Mouse (Mus musculus) forebrain, embryonic 16.5 days (tissue): ENCODE results near the gene Zcchc13. TPM values are rescaled to one million over a fixed set of nuclear protein-coding genes. Genes with fewer than 3 reads are reported as not detected.

Experiments
- ATAC-seq: fragments of 200-750 bp; cut with Nextera tagmentation; 2 replicates; pipeline ENCODE4 v1.8.0; 2017; ENCODE audit warnings: mild to moderate bottlenecking, moderate library complexity
- H3K27ac ChIP-seq: fragments of 300-500 bp; sonication (generic); 2 replicates; pipeline ENCODE4 v1.5.1; 2014; ENCODE audit warnings: low read length, control low read depth
- H3K27me3 ChIP-seq: fragments of 300-500 bp; sonication (generic); replicated peaks from 2 replicates; pipeline ENCODE4 v1.6.1; 2014; ENCODE audit warnings: low read length; ENCODE audit not compliant: control insufficient read depth, insufficient read depth
- H3K36me3 ChIP-seq: fragments of 300-500 bp; sonication (generic); 2 replicates; pipeline ENCODE4 v1.6.1; 2014; ENCODE audit not compliant: control insufficient read depth, insufficient read depth
- H3K4me1 ChIP-seq: fragments of 300-500 bp; sonication (generic); replicated peaks from 2 replicates; pipeline ENCODE4 v1.6.1; 2014; ENCODE audit warnings: low read length; ENCODE audit not compliant: control insufficient read depth, insufficient read depth
- H3K4me2 ChIP-seq: fragments of 300-500 bp; sonication (generic); 2 replicates; pipeline ENCODE4 v1.6.1; 2014; ENCODE audit warnings: mild to moderate bottlenecking, low read length, control low read depth
- H3K4me3 ChIP-seq: fragments of 300-500 bp; sonication (generic); replicated peaks from 2 replicates; pipeline ENCODE4 v1.5.1; 2014; ENCODE audit warnings: mild to moderate bottlenecking, low read length, control low read depth
- H3K9ac ChIP-seq: fragments of 300-500 bp; sonication (generic); replicated peaks from 2 replicates; pipeline ENCODE4 v1.6.1; 2014; ENCODE audit warnings: low read depth, low read length, control low read depth
- H3K9me3 ChIP-seq: fragments of 300-500 bp; sonication (generic); 2 replicates; pipeline ENCODE4 v1.6.1; 2016; ENCODE audit warnings: low read length; ENCODE audit not compliant: control insufficient read depth
- WGBS: fragments of 180-500 bp; shearing (Covaris S2); extraction: QIAGEN DNeasy Blood & Tissue Kit; methylation state at CpG from one replicate; pipeline ENCODE4 v1.1.7; 2014; 5-methylcytosine and 5-hydroxymethylcytosine counted together
- polyA plus RNA-seq: library from polyadenylated mRNA; unstranded; fragments of >200 nt; fragmentation: Nextera tagmentation; extraction: Ambion mirVana; gene quantifications from 2 replicates; pipeline ENCODE4 v1.2.1, GENCODE M21; 2015

Gene Zcchc13
- not detected in 2 replicates for polyA plus RNA-seq

- Histone ChIP-seq H3K36me3 (no peaks in the 10 kb centered on the region), H3K9ac (no peak within 1 kb of the TSS), H3K4me2 (no peak within 1 kb of the TSS), H3K4me3 (no peak within 1 kb of the TSS), H3K4me1 (no peaks in the 10 kb centered on the region), H3K9me3 (no peaks in the 10 kb centered on the region), H3K27ac (no peak within 1 kb of the TSS), H3K27me3 (no peaks in the 10 kb centered on the region; the same call in 1 of the 2 replicates)
- no peak for ATAC-seq
- 80% methylated on average over 12 of the region's 12 CpGs for WGBS
Observed at GRCm38 (mm10) chrX:103630303-103630702, at the start of gene Zcchc13. TSS of gene Zcchc13 (plus strand) at chrX:103630586.

GRCm38 (mm10) chrX:103584262-103584661 is 46.1 kb upstream of the Zcchc13 start:
- no peak overlapping the region for H3K4me2 ChIP-seq
- no peak overlapping the region for H3K4me3 ChIP-seq
- no peaks in the 10 kb centered on the region for H3K9me3 ChIP-seq
- H3K36me3 ChIP-seq, result no peaks in the 10 kb centered on the region
- H3K9ac ChIP-seq, result no peak overlapping the region
- no peak overlapping the region for H3K27ac ChIP-seq
- no peaks in the 10 kb centered on the region for H3K4me1 ChIP-seq
- no peaks in the 10 kb centered on the region for H3K27me3 ChIP-seq
- WGBS, result 86% methylated on average over 1 of the region's 1 CpGs
- ATAC-seq, result no peak

GRCm38 (mm10) chrX:103592056-103592455 is 38.3 kb upstream of the Zcchc13 start:
- H3K9ac ChIP-seq, result no peak overlapping the region
- H3K4me1 ChIP-seq, result no peaks in the 10 kb centered on the region
- no peaks in the 10 kb centered on the region for H3K9me3 ChIP-seq
- WGBS, result 87% methylated on average over 6 of the region's 6 CpGs
- peaks cover 5% of the 10 kb centered on the region for H3K36me3 ChIP-seq
- H3K27ac ChIP-seq, result no peak overlapping the region
- H3K27me3 ChIP-seq, result no peaks in the 10 kb centered on the region
- H3K4me2 ChIP-seq, result no peak overlapping the region
- H3K4me3 ChIP-seq, result no peak overlapping the region
- ATAC-seq, result no peak

- Histone ChIP-seq H3K4me2 (no peak overlapping the region), H3K36me3 (peaks cover 8% of the 10 kb centered on the region), H3K9ac (no peak overlapping the region), H3K27me3 (no peaks in the 10 kb centered on the region), H3K9me3 (no peaks in the 10 kb centered on the region), H3K4me3 (no peak overlapping the region), H3K4me1 (no peaks in the 10 kb centered on the region), H3K27ac (no peak overlapping the region)
- 95% methylated on average over 5 of the region's 5 CpGs for WGBS
- no peak for ATAC-seq
Observed at GRCm38 (mm10) chrX:103602553-103602952, 27.8 kb upstream of the Zcchc13 start.

GRCm38 (mm10) chrX:103604211-103604610 is 26.2 kb upstream of the Zcchc13 start:
- Histone ChIP-seq H3K4me2 (no peak overlapping the region), H3K4me1 (no peaks in the 10 kb centered on the region), H3K4me3 (no peak overlapping the region), H3K9me3 (no peaks in the 10 kb centered on the region), H3K9ac (no peak overlapping the region), H3K27me3 (no peaks in the 10 kb centered on the region), H3K27ac (no peak overlapping the region), H3K36me3 (peaks cover 10% of the 10 kb centered on the region)
- 86% methylated on average over 5 of the region's 5 CpGs for WGBS
- no peak for ATAC-seq

GRCm38 (mm10) chrX:103605473-103605872 is 24.9 kb upstream of the Zcchc13 start:
- WGBS, result 95% methylated on average over 8 of the region's 8 CpGs
- Histone ChIP-seq H3K4me1 (no peaks in the 10 kb centered on the region), H3K4me3 (no peak overlapping the region), H3K4me2 (no peak overlapping the region), H3K9me3 (no peaks in the 10 kb centered on the region), H3K27me3 (no peaks in the 10 kb centered on the region), H3K36me3 (peaks cover 12% of the 10 kb centered on the region), H3K9ac (no peak overlapping the region), H3K27ac (no peak overlapping the region)
- no peak for ATAC-seq

- Histone ChIP-seq H3K4me1 (peaks cover 1% of the 10 kb centered on the region; the same call in 1 of the 2 replicates), H3K9me3 (no peaks in the 10 kb centered on the region), H3K9ac (no peak overlapping the region), H3K27me3 (no peaks in the 10 kb centered on the region), H3K4me3 (no peak overlapping the region), H3K4me2 (no peak overlapping the region), H3K27ac (no peak overlapping the region), H3K36me3 (peaks cover 8% of the 10 kb centered on the region)
- 94% methylated on average over 5 of the region's 5 CpGs for WGBS
- no peak for ATAC-seq
Observed at GRCm38 (mm10) chrX:103610401-103610800, 20.0 kb upstream of the Zcchc13 start.

- 90% methylated on average over 2 of the region's 2 CpGs for WGBS
- H3K36me3 ChIP-seq, result peaks cover 7% of the 10 kb centered on the region
- H3K27me3 ChIP-seq, result no peaks in the 10 kb centered on the region
Observed at GRCm38 (mm10) chrX:103611462-103611861, 18.9 kb upstream of the Zcchc13 start.

GRCm38 (mm10) chrX:103614700-103615233 is 15.6 kb upstream of the Zcchc13 start:
- H3K36me3 ChIP-seq, result peaks cover 3% of the 10 kb centered on the region; the same call in 1 of the 2 replicates
- ATAC-seq, result no peak
- 90% methylated on average over 24 of the region's 24 CpGs for WGBS

More at GRCm38 (mm10) chrX:103611462-103611861, 18.9 kb upstream of the Zcchc13 start:
- no peak overlapping the region for H3K4me2 ChIP-seq
- H3K9me3 ChIP-seq, result no peaks in the 10 kb centered on the region
- H3K4me3 ChIP-seq, result no peak overlapping the region
- no peak overlapping the region for H3K27ac ChIP-seq
- H3K4me1 ChIP-seq, result peaks cover 5% of the 10 kb centered on the region; the same call in 1 of the 2 replicates
- no peak for ATAC-seq
- H3K9ac ChIP-seq, result no peak overlapping the region

More at GRCm38 (mm10) chrX:103614700-103615233, 15.6 kb upstream of the Zcchc13 start:
- Histone ChIP-seq H3K4me1 (peaks cover 9% of the 10 kb centered on the region), H3K27ac (no peak overlapping the region), H3K27me3 (no peaks in the 10 kb centered on the region), H3K4me3 (no peak overlapping the region), H3K4me2 (no peak overlapping the region), H3K9me3 (no peaks in the 10 kb centered on the region), H3K9ac (no peak overlapping the region)
